Mouse (Mus musculus): Measurements from ENCODE around the gene Shld2.

The Shld2 gene

DNA sequence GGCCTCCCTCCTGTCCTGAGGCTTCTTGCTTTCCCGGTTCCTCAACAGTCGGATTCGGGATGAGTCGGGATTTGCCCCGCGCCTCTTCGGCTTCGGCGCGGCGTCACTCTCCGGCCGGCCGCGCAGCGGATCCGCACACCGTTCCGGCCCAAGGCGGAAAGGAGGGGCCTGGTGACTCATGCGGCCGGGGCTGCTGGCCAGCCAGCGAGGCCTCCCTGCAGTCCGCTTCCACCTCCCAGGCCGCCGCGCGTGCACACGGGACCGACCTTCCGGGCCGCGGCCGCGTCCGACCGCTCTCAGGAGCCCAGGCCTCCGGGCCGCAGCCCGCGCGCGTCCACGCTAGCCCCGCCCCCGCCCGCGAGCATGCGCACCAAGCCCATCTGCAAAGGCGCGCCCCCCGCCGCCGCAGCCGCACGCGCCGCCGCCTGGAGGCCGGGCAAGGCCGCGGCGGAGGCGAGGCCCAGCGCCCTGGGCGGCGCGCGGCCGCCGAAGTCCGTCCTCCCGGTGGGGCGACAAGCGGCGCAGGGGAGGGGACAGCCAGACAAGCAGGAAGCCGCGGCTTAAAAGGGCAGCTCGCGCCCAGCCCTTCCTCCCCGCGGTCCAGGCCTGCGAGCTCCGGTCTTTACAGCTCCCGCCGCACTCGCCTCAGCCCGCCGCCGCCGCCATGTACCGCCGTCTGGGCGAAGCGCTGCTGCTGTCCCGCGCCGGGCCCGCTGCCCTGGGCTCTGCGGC, at the start of gene Shld2, which contains the start of gene Glud1:
Gene Shld2, minus strand, starts transcription at position 260 of the 732 bp plus-strand sequence.
Gene Glud1, plus strand, starts transcription at position 494 of the 732 bp plus-strand sequence.
- peak; percentile 91 for DNase-seq (ENCODE audit: low read depth, low spot score)

DNA sequence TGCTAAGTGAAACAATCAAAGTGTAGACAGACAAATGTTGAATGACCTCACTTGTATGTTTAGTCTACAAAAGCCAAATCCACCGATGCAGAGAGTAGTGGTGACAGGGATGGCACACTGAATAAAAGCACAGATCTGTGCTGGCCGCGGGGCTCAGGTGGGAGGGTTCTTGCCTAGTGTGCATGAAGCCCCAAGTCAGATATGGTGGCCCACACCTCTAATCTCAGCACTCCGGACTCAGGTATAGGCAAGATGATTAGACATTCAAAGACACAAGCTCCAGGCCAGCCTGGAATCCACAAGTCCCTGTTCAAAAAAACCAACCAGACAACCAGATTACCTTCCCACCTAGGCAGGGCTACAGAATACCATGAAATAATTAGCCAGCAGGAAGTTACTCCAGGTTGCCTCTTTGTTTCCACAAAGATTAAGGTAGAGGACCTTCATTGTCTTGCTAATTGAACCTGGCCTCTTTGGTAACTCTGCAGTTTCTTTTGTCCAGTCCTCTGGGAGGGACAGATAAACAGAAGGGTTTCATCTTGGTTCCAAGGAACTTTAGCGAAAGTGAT, 49.5 kb upstream of the Shld2 start:
- DNase-seq (ENCODE audit: low read depth, low spot score) = no peak

DNA sequence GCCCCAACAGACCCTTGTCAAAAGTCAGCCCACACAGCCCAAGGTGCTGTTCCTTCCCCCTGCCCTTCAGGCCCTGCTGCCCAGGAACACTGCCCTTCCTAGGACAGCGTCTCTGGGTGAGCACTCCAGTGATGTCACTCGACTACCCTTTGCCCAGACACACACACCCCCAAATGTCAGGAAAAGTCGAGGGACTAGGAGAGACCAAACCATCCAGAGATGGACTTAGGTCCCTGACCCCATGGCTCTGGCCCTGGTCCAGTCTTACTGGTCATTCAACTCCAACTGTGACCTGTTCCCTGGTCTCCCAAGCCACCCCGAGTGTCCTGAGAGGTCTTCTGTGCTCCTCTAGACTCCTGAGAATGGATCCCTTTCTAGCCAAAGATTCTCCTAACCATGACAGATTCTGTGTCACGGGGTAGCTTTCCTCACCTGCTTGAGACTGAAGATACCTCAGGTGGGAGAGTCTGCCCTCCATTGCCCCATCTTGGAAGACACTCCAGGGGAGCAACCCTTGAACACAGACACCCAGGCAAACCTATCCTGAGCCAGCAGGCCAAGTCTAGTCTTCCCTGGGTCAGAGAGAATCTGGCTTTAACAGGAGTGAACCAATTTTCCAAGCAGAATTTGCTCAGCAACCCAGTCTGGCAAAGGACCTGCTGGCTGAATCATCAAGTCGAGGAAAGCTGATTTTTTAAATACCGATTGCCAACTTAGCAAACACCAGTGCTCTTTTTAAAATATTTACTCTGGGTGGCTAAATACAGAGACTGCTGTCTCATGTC, 47.6 kb upstream of the Shld2 start:
- no peak for DNase-seq (ENCODE audit: low read depth, low spot score)

DNA sequence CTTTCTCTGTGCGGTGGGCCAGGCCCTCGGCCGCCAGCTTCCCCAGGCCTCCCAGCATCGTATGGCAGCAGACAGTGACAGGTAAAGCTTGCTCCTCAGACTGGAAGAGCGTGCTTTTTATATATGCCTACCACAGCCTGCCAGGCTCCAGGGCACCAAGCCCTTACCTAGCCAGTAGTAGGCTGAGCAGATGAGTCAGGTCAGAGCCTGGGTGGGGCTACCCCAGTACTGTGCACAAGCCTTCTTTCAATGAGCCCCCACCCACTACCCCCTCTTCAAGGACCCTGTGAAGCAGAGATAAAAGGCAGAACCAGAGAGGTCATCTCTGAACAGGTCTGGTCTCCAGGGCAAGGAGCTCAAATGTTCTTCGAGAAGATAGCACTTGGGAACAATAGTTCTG, 45.0 kb upstream of the Shld2 start, which contains the start of gene Fam25c:
Gene Fam25c, minus strand, starts transcription at position 133 of the 400 bp plus-strand sequence.
- DNase-seq (ENCODE audit: low read depth, low spot score) = no peak

DNA sequence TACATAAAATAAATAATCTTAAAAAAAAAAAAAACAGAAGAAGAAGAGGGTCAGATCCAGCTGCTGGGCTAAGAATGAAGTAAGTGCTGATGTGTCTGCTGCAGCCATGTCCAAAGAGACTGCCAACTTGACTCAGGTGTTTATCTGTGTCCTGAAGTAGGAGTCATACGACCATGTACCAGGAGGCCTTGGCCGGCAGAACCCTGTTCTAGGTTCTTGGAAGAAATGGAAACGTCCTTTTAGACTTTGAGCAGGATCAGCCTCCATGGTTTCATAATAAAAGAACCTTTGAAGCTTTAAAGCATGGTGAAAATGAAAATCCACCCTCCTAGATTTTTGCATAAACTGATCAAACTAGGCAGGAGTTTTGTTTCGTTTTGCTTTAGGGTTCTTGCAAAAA, 44.2 kb upstream of the Shld2 start:
- DNase-seq (ENCODE audit: low read depth, low spot score) = no peak

DNA sequence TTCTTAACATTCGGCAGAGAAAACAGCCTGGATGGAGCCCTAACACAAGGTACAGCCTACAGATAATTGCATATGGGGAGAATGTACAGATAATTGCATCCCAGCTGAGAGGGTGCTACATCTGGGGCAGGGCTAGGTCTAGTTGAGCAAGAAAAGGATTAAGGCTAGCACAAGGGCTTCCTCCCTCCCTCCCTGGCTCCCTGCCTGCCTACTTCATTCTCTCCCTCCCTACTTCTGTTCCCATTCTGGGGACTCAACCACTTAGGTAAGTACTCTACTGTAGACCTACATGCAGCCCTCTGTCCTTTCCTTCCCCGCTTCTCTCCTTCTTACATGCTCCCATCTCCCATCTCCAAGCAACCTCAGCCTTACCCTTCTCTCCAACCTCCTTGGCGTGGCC, 43.0 kb upstream of the Shld2 start:
- no peak for DNase-seq (ENCODE audit: low read depth, low spot score)

DNA sequence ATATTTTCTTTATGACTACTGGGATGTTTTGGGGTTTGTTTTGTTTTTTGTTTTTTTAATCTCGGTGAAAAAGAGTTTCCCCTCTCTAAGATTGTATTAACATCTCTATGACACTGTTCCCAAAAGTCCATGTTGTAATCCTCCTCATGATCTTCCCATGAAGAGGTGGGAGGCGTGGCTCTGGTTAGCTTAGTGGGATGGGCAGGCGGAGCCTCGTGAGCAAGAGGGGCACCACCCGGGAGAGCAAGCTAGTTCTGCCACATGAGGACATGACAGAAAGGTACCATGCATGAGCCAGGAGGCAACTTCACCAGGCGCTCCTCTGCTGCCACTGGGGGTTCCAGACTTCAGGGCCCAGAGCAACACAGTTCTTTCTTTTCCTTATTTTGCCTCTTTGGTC, 42.2 kb upstream of the Shld2 start:
- no peak for DNase-seq (ENCODE audit: low read depth, low spot score)

DNA sequence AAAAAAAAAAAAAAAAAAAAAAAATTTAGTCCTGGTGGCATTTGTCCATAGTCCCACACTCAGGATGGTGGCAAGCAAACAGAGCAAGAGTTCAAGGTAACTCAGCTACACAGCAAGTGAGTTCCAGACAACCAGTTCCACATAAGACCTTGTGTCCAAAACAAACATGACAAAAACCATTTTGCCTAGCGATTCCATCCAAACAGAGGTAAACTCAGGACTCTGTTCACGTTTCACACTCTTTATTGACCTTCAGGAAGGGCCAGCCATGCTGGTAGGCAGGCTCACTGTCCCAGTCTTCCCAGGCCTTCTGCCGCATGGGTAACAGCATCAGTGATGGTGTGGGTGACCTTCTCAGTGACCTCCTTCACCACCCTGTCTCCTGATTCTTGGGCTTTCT, 41.4 kb upstream of the Shld2 start:
- DNase-seq (ENCODE audit: low read depth, low spot score) = no peak

DNA sequence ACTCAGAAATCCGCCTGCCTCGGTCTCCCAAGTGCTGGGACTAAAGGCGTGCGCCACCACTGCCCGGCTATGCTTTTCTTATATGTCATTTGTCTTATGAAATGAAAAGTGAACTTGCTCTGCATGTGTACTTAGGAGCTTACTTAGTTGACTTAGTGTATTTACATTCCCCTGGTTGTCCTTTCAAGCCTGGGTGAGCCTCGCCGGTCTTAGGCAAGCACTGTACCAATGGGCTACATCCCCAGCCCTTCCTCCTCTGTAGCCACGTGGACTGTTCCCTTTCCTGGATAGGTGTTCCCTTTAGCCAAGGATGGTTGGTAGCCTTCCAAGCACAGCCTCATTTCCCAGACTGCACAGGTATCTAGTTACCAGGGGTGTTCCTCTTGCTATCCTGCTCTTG, 38.7 kb upstream of the Shld2 start:
- DNase-seq (ENCODE audit: low read depth, low spot score) = no peak

DNA sequence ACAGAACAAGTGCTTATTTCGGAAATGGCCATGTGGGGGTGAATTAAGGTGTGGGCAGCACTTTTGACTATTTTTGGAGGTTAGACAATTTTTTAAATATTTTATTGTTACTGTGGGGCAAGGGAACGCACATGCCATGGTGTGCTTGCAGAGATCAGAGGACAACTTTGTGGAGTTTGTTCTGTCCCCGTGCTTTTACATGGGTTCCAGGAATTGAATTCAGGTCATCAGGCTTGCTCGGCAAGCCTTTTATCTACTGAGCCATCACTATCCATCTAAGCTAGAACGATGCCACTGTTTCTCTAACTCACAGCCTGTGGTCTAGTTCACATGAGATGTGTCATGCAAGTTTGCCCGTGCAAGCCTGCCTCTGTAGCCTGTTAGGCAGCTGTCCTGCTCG, 38.0 kb upstream of the Shld2 start:
- no peak for DNase-seq (ENCODE audit: low read depth, low spot score)

DNA sequence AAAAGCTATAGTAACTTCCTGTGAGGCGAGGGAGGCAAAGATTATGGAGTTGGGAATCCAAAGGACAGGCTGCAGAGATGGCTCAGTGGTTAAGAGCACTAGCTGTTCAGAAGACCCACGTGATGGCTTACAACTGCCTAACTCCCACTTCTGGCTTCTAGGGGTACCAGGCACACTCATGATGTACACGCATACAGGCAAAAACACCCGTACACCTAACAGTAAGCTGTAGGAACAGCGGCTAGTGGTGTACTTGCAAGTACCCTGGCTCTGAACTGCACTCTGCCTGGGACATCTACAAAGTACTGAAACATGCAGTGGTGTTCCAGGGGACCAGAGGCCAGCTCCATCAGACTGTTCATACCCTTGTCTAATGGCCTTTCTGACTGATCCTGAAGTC, 36.8 kb upstream of the Shld2 start:
- DNase-seq (ENCODE audit: low read depth, low spot score) = no peak

DNA sequence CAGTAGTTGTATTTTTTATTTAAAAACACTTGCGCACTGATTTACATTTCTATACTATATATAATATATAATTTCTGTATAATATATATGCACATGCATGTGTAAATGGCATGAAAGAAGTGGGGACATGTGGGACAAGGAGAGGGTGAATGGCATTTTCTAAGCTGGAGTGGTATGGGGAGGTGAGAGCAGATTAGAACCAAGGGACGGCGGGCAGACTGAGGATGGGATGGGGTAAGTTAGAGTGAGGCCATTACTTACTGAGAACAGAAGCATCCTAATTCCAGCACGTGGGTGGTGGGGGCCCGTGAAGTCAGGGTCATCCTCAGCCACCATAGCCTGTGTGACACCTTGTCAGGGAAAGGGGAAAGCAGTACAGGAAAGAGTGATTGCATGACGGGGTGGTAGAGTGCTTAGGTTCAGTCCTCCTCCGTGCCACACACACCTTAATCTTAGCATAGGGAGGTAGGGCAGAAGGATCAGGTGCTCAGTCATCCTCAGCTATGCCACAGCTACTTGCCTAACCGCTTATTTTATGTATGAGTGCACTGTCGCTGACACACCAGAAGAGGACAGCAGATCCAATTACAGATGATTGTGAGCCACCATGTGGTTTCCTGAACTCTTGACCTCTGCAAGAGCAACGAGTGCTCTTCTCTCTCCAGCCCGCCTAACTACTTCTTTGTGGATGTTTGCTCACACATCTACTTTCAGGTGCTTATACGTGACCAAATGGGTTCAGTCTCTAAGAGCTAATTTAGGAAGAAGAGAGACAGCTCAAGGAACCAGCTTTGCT, 35.7 kb upstream of the Shld2 start:
- DNase-seq (ENCODE audit: low read depth, low spot score) = peak; percentile 2

DNA sequence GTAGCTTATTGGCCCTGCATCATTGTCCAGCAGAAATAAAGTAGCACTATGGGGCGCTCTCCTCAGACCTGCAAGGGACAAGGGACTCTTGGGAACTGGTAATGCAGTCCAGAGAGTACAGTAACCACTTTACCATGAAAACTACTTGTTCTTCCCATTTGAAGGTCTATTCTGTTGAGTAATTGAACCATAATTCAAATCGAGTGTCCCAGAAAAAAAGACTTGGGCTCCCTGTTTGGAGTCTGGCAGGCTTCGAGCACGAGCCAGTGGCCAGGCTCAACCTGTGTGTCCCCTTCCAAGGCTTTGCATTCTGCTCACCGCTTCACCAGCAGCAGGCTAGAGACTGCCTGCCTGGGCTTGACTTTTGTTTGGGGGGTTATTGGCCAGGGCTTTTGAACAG, 34.1 kb upstream of the Shld2 start:
- DNase-seq (ENCODE audit: low read depth, low spot score) = no peak

DNA sequence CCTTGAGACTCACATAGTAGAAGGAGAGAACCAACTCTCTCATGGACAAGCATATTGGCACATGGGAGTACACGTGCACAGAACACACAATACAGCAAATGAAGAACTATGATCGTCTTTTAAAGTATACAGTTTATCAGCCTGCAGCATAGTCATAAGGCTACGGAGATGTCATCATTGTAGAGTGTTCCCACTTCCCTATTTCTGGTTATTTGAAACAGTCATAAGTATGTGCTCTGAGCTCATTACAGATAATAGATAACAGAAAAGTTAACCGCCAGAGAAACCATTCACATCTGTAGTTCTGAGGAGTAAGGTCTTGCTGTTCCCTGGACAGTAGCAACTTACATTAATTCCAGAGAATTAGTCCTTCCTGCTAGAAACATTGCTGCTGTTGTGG, 32.8 kb upstream of the Shld2 start:
- DNase-seq (ENCODE audit: low read depth, low spot score) = no peak

DNA sequence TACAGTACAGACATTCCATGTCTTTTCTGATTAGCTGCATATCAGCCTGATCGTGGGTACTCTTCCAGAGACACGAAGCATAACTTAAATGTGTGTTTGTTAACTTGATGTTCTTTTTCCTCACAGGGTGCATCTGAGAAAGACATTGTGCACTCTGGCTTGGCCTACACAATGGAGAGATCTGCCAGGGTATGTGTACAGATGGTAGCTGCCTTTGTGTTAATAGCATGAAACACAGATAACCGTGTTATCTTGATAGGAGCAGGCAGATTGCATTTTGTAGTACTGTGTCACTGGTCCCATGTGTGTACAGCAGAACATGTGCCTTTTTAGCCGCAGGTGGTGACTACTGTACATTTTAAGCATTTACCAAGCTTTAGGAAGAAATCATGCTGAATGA, 31.7 kb upstream of the Shld2 start:
- DNase-seq (ENCODE audit: low read depth, low spot score) = no peak

DNA sequence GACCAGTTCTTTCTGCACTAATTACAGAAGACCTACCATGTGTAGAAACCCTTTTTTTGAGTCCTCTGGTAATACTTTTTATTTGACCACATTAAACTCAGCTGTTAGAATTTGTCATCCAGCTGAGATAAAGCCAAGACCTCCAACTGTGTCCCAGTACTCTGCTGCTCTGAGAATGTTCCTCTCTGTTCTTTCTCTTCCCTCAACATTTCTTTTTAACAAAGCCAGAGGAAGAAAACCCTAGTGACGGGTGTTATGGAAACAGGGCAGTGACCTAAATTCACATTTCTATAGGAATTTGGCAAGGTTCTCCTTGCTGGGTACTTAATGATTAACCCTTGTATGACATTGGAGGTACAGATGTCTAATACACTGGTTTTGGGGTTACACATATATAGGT, 29.2 kb upstream of the Shld2 start:
- DNase-seq (ENCODE audit: low read depth, low spot score) = peak; percentile 2

DNA sequence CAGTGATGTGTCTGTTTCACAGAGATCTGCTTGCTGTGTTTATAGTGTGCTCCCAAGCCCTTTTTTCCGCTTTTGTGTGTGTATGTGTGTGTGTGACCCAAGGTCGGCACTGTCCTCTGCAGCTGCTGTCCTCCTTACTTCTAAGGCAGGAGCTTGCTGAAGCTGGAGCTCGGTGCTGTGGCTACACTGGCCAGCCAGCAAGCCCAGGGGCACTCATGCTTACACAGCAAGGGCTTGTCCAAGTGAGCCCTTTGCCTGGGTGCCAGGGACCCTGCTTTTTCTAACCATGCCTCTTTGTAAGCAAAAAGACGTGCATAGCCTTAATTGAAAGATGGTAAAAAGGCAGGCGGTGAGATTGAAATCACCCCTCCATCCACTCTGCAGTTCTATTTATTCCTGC, 22.2 kb upstream of the Shld2 start:
- DNase-seq (ENCODE audit: low read depth, low spot score) = no peak

DNA sequence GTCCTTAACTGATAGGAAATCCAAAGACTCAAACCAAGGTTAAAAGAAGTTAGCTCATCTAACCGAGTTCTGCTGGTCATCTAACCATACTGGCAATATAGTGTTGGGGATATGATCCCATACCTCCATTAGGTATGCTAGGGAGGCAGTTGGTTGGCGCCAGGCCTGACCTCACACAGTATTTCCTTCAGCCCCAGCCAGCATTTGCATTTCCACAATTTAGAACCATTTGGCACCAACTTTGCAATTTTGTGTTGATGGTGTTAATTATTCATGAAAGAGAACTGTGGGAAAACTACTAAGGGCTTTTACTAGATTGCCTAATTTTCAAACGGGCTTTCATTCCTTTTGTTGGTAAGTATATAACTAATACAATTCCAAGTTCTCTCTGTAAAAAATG, 21.6 kb upstream of the Shld2 start:
- no peak for DNase-seq (ENCODE audit: low read depth, low spot score)

DNA sequence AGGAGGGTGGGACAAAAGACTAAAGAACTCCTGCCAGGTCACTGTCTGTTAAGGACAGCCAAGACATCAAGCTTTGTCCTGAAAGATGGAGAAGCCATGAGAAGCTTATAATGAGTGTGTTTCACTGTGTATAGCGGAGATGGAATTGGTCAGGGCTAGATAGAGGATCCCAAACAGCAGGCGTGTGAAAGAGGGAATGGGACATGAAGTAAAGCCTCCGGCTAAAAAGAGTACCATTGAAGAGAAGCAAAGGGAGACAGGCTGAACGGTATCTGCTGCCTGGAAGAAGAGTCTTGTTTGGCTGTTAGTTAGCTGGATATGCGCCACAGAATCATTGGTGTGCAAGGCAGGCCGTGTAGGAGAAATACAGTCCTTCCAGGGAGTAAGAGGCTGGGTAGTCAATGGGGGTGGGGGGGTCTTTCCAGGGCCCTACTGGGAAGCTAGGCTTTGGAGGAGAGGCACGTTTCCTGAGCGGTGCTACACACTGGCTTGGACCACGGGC, 20.4 kb upstream of the Shld2 start:
- no peak for DNase-seq (ENCODE audit: low read depth, low spot score)

DNA sequence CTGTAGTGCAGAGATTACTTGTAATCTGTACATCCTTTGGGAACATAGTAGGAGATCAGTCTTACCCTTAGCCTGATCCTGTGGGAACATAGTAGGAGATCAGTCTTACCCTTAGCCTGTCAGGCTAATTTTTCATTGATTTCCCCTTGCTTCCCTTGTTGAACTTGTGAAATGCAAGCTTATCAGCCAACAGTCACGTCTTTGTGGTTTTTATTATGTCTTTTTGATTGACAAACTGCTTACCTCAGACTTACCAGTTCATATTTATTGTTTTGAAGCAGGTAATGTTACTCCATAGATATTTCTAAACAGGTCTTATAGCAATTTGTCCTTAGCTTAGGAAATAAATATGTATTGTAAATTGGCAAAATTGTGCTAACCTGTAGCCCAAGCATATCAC, 17.3 kb upstream of the Shld2 start:
- no peak for DNase-seq (ENCODE audit: low read depth, low spot score)

DNA sequence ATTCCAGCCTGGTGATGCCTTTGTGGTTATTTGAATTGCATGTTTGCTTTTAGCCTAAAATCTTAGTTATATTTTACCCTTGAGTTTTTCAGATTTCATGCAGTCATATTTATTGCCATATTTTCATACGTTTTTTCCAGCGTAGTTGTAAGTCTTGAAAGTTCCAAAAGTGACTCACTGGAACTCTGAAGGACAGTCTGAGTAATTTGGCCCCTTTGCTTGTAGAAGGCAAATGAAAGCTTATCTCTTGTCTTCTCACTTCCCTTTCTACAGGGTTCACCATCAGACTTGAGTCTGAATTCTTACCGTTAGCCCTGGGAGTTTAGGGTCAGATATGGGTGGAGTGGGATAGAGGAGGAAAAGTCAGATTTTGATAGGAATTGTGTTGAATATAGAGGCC, 16.3 kb upstream of the Shld2 start:
- no peak for DNase-seq (ENCODE audit: low read depth, low spot score)

DNA sequence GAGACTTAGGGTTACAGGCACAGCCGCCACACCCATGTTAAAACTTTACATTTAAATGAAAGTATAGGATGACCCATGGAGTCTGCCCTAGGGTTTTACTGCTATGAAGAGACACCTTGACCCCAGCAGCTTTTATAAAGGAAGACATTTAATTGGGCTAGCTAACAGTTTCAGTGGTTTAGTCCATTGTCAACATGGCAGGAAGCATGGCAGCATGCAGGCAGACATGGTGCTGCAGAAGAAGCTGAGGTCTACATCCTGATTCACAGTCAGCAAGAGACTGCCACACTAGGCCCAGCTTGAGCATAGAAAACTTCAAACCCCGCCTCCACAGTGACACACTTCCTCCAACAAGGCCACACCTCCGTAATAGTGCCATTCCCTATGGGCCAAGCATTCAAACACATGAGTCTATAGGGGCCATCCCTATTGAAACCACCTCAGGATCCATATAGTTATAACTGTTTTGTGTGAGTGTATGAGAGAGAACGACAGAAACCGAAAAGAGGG, 13.3 kb upstream of the Shld2 start:
- no peak for DNase-seq (ENCODE audit: low read depth, low spot score)
